In genomic region chr9:45120567-45120966, GRCm38 (mm10) we compare ENCODE assay signal across 24 mouse cellular contexts. TPM values are rescaled to one million over a fixed set of nuclear protein-coding genes. Genes with fewer than 3 reads are reported as not detected.
DNase-seq lines count a peak whose midpoint lies in the region; ATAC-seq and TF ChIP-seq lines count a peak whose summit lies in the region.
"Had no signal": no experiment of that assay in that cellular context is flagged by ENCODE, and none has a peak within 500 bp of the region (broad histone marks: within the 10 kb centered on the region; RNA-seq: fewer than 3 reads in every experiment).

No protein-coding gene starts in this region.

- no peaks in the 10 kb centered on the region for H3K27me3 ChIP-seq in cerebellum, adult 2 months (ENCODE audit: control insufficient read depth, insufficient read depth, low read length)
- no peaks in the 10 kb centered on the region for H3K27me3 ChIP-seq in hindbrain, embryonic 15.5 days
- H3K27me3 ChIP-seq in hindbrain, embryonic 10.5 days (ENCODE audit: insufficient read depth, poor library complexity, severe bottlenecking) = peaks cover 34% of the 10 kb centered on the region
- H3K27me3 ChIP-seq in neural tube, embryonic 13.5 days = peaks cover 13% of the 10 kb centered on the region; the same call in 1 of the 2 replicates
- H3K27me3 ChIP-seq: embryonic facial prominence, embryonic 15.5 days had no signal

- H3K27ac ChIP-seq in cerebellum, adult 2 months (ENCODE audit: insufficient read depth, low read length) = peak overlapping the region; percentile 100
- H3K27ac ChIP-seq in hindbrain, embryonic 15.5 days (replicated peaks) = no peak overlapping the region
- no peak overlapping the region for H3K27ac ChIP-seq in hindbrain, embryonic 10.5 days
- no peak overlapping the region for H3K27ac ChIP-seq in neural tube, embryonic 13.5 days (replicated peaks)
- H3K27ac ChIP-seq: embryonic facial prominence, embryonic 15.5 days; forebrain, embryonic 10.5 days; heart, embryonic 13.5 days; hindbrain, embryonic 12.5 days; hindbrain, postnatal 0 days had no signal

- H3K4me3 ChIP-seq in cerebellum, adult 2 months (replicated peaks; ENCODE audit: insufficient read depth, low read depth, low read length) = peak overlapping the region; percentile 49
- no peak overlapping the region for H3K4me3 ChIP-seq in hindbrain, embryonic 15.5 days
- H3K4me3 ChIP-seq in hindbrain, embryonic 10.5 days = no peak overlapping the region
- H3K4me3 ChIP-seq in neural tube, embryonic 13.5 days = no peak overlapping the region
- H3K4me3 ChIP-seq: embryonic facial prominence, embryonic 15.5 days; erythroblast, embryonic 14.5 days; forebrain, embryonic 10.5 days; heart, embryonic 13.5 days; hindbrain, embryonic 12.5 days had no signal

- ATAC-seq in hindbrain, embryonic 15.5 days (ENCODE audit: low FRiP score, low read depth) = no peak
- no peak for ATAC-seq in neural tube, embryonic 13.5 days (ENCODE audit: low read depth)
- ATAC-seq in frontal cortex, adult (ENCODE audit: low TSS enrichment) = no peak
- ATAC-seq: CD4-positive, CD25-positive, alpha-beta regulatory T cell, adult 4 months; forebrain, embryonic 14.5 days; hindbrain, postnatal 0 days had no signal

- TF ChIP-seq CTCF in cerebellum, adult 2 months (IDR thresholded peaks at IDR 0.05; ENCODE audit: borderline replicate concordance, insufficient read depth, low read depth, low read length) = no peak

- H3K9me3 ChIP-seq in hindbrain, embryonic 15.5 days = no peaks in the 10 kb centered on the region
- H3K9me3 ChIP-seq in hindbrain, embryonic 10.5 days = no peaks in the 10 kb centered on the region
- no peaks in the 10 kb centered on the region for H3K9me3 ChIP-seq in neural tube, embryonic 13.5 days
- H3K9me3 ChIP-seq: embryonic facial prominence, embryonic 15.5 days; forebrain, embryonic 10.5 days; G1E; heart, embryonic 13.5 days; hindbrain, embryonic 12.5 days had no signal

- WGBS in cerebellum, adult 2 months = 41% methylated on average over 6 of the region's 6 CpGs
- 86% methylated on average over 6 of the region's 6 CpGs for WGBS in hindbrain, embryonic 15.5 days
- WGBS in hindbrain, embryonic 10.5 days = 89% methylated on average over 6 of the region's 6 CpGs
- WGBS in neural tube, embryonic 13.5 days = 90% methylated on average over 6 of the region's 6 CpGs

- H3K4me2 ChIP-seq in hindbrain, embryonic 15.5 days = 0 out of 2 replicates have a peak overlapping the region, but pooled peaks have one; percentile 14
- H3K4me2 ChIP-seq in neural tube, embryonic 13.5 days = no peak overlapping the region
- H3K4me2 ChIP-seq: embryonic facial prominence, embryonic 15.5 days; heart, embryonic 13.5 days; hindbrain, embryonic 12.5 days had no signal

- H3K9ac ChIP-seq in hindbrain, embryonic 15.5 days = no peak overlapping the region
- H3K9ac ChIP-seq in neural tube, embryonic 13.5 days = 0 out of 2 replicates have a peak overlapping the region, but pooled peaks have one; percentile 14
- H3K9ac ChIP-seq: embryonic facial prominence, embryonic 15.5 days; heart, embryonic 13.5 days; hindbrain, embryonic 12.5 days had no signal

- H3K36me3 ChIP-seq in hindbrain, embryonic 15.5 days = peaks cover 5% of the 10 kb centered on the region
- H3K36me3 ChIP-seq in hindbrain, embryonic 10.5 days = peaks cover 3% of the 10 kb centered on the region; the same call in 1 of the 2 replicates
- peaks cover 5% of the 10 kb centered on the region for H3K36me3 ChIP-seq in neural tube, embryonic 13.5 days
- H3K36me3 ChIP-seq: embryonic facial prominence, embryonic 15.5 days; G1E had no signal

- DNase-seq in cerebellum, adult 2 months = peak in 1 of 2 experiments; percentile 66
- no peak for DNase-seq in cerebellum, adult 8-10 months
- DNase-seq in hindbrain, embryonic 10.5 days (ENCODE audit: low spot score) = no peak
- DNase-seq in neural tube, embryonic 10.5 days (ENCODE audit: extremely low spot score, low spot score) = no peak
- DNase-seq: adrenal gland, adult 8-10 months; adrenal gland, postnatal 36 days; B cell, adult 2 months; cerebellum, adult 11 months; embryo, embryonic 11 days; gastrocnemius, postnatal 14 days; heart, postnatal 36 days had no signal

- TF ChIP-seq POLR2A in cerebellum, adult 2 months (IDR thresholded peaks at IDR 0.05; ENCODE audit: borderline replicate concordance, insufficient read depth, low read length) = no peak

- H3K4me1 ChIP-seq in cerebellum, adult 2 months (ENCODE audit: control insufficient read depth, insufficient read depth, low read length) = peaks cover 38% of the 10 kb centered on the region
- peaks cover 50% of the 10 kb centered on the region for H3K4me1 ChIP-seq in hindbrain, embryonic 15.5 days (replicated peaks)
- peaks cover 31% of the 10 kb centered on the region for H3K4me1 ChIP-seq in hindbrain, embryonic 10.5 days (replicated peaks)
- H3K4me1 ChIP-seq in neural tube, embryonic 13.5 days (replicated peaks) = peaks cover 39% of the 10 kb centered on the region

RNA-seq across cellular contexts. Expression of gene Scn2b, which starts 3.0 kb away (rescaled TPM):
- 151 and 165 TPM in 2 replicates for polyA plus RNA-seq in cerebellum, adult 2 months (2012; rRNA removed)
- polyA plus RNA-seq in hindbrain, embryonic 15.5 days (2015; fragmentation: Nextera tagmentation; extraction: Ambion mirVana) = 10.3 TPM in 2 replicates
- polyA plus RNA-seq in hindbrain, embryonic 10.5 days (2016; fragmentation: Nextera tagmentation; extraction: Ambion mirVana) = 3.5 and 4.3 TPM in 2 replicates
- 9.2 and 9.7 TPM in 2 replicates for polyA plus RNA-seq in neural tube, embryonic 13.5 days (2015; fragmentation: Nextera tagmentation; extraction: Ambion mirVana)
- polyA plus RNA-seq: erythroblast, embryonic 14.5 days; G1E had no signal

RNA-seq across cellular contexts. Expression of gene Scn4b, which starts 17.6 kb away (rescaled TPM):
- polyA plus RNA-seq in cerebellum, adult 2 months (2012; rRNA removed) = 78.8 and 109 TPM in 2 replicates
- polyA plus RNA-seq in hindbrain, embryonic 15.5 days (2015; fragmentation: Nextera tagmentation; extraction: Ambion mirVana) = 0.31 and 0.55 TPM in 2 replicates
- polyA plus RNA-seq in hindbrain, embryonic 10.5 days (2016; fragmentation: Nextera tagmentation; extraction: Ambion mirVana) = 0.58 and 0.62 TPM in 2 replicates
- polyA plus RNA-seq in neural tube, embryonic 13.5 days (2015; fragmentation: Nextera tagmentation; extraction: Ambion mirVana) = 0.11 and 0.25 TPM in 2 replicates
- polyA plus RNA-seq: erythroblast, embryonic 14.5 days; G1E; intestine, embryonic 14.5 days had no signal

RNA-seq across cellular contexts. Expression of gene Jaml, which starts 41.6 kb away (rescaled TPM):
- 3.8 and 4.2 TPM in 2 replicates for polyA plus RNA-seq in cerebellum, adult 2 months (2012; rRNA removed)
- polyA plus RNA-seq in hindbrain, embryonic 15.5 days (2015; fragmentation: Nextera tagmentation; extraction: Ambion mirVana) = 0.31 and 0.34 TPM in 2 replicates
- polyA plus RNA-seq in hindbrain, embryonic 10.5 days (2016; fragmentation: Nextera tagmentation; extraction: Ambion mirVana) = 0.38 and 0.60 TPM in 2 replicates
- 0.20 and 0.23 TPM in 2 replicates for polyA plus RNA-seq in neural tube, embryonic 13.5 days (2015; fragmentation: Nextera tagmentation; extraction: Ambion mirVana)
- polyA plus RNA-seq: erythroblast, embryonic 14.5 days; G1E; hindbrain, embryonic 12.5 days had no signal

Comparison
In these comparisons a context has a peak if more than half of its experiments do, and no peak if none do; other contexts are left out.
1. RNA of gene Scn2b, which starts 3.0 kb away (polyA plus RNA-seq): 151 to 165 TPM in cerebellum, adult 2 months; 10.3 TPM in hindbrain, embryonic 15.5 days, 9.2 to 9.7 TPM in neural tube, embryonic 13.5 days and 3.5 to 4.3 TPM in hindbrain, embryonic 10.5 days; every median in the first group is over 10 times any median in the second.
2. RNA of gene Scn4b, which starts 17.6 kb away (polyA plus RNA-seq): 78.8 to 109 TPM in cerebellum, adult 2 months; 0.58 to 0.62 TPM in hindbrain, embryonic 10.5 days, 0.31 to 0.55 TPM in hindbrain, embryonic 15.5 days and 0.11 to 0.25 TPM in neural tube, embryonic 13.5 days; every median in the first group is over 10 times any median in the second.